Mouse (Mus musculus) midbrain, embryonic 14.5 days (tissue): ENCODE measurements around the gene Dcpp3. TPM values are rescaled to one million over a fixed set of nuclear protein-coding genes. Genes with fewer than 3 reads are reported as not detected.

Experiments used
- ATAC-seq: fragments of 200-750 bp; cut with Nextera tagmentation; 2 replicates; pipeline ENCODE4 v1.8.0; 2017; ENCODE audit warnings: moderate number of reproducible peaks, moderate library complexity; ENCODE audit not compliant: low FRiP score, low TSS enrichment
- DNase-seq: peaks from one replicate; pipeline ENCODE4 v3.0.0-alpha.2; 2015
- H3K27ac ChIP-seq: fragments of 300-500 bp; sonication (generic); replicated peaks from 2 replicates; pipeline ENCODE4 v1.5.1; 2014; ENCODE audit warnings: mild to moderate bottlenecking, low read depth, low read length, moderate library complexity
- H3K27me3 ChIP-seq: fragments of 300-500 bp; sonication (generic); 2 replicates; pipeline ENCODE4 v1.6.1; 2014; ENCODE audit warnings: low read length, control low read depth, mixed read lengths; ENCODE audit not compliant: control insufficient read depth, insufficient read depth
- H3K36me3 ChIP-seq: fragments of 300-500 bp; sonication (generic); 2 replicates; pipeline ENCODE4 v1.6.1; 2014; ENCODE audit warnings: low read length, control low read depth; ENCODE audit not compliant: control insufficient read depth, insufficient read depth
- H3K4me1 ChIP-seq: fragments of 300-500 bp; sonication (generic); 2 replicates; pipeline ENCODE4 v1.6.1; 2014; ENCODE audit warnings: mild to moderate bottlenecking, antibody characterized with exemption, low read length, control low read depth; ENCODE audit not compliant: control insufficient read depth, insufficient read depth
- H3K4me2 ChIP-seq: fragments of 300-500 bp; sonication (generic); 2 replicates; pipeline ENCODE4 v1.6.1; 2014; ENCODE audit warnings: mild to moderate bottlenecking, low read length, moderate library complexity
- H3K4me3 ChIP-seq: fragments of 300-500 bp; sonication (generic); replicated peaks from 2 replicates; pipeline ENCODE4 v1.5.1; 2014; ENCODE audit warnings: low read depth, low read length
- H3K9ac ChIP-seq: fragments of 300-500 bp; sonication (generic); replicated peaks from 2 replicates; pipeline ENCODE4 v1.6.1; 2014; ENCODE audit warnings: mild to moderate bottlenecking, low read length, moderate library complexity
- H3K9me3 ChIP-seq: fragments of 300-500 bp; sonication (generic); 2 replicates; pipeline ENCODE4 v1.6.1; 2016; ENCODE audit warnings: low read length, control low read depth, mixed read lengths; ENCODE audit not compliant: control insufficient read depth
- WGBS: fragments of 180-500 bp; shearing (Covaris S2); extraction: QIAGEN DNeasy Blood & Tissue Kit; methylation state at CpG from one replicate; pipeline ENCODE4 v1.1.7; 2014; 5-methylcytosine and 5-hydroxymethylcytosine counted together
- polyA plus RNA-seq: library from polyadenylated mRNA; unstranded; fragments of >200 nt; fragmentation: Nextera tagmentation; extraction: Ambion mirVana; gene quantifications from 2 replicates; pipeline ENCODE4 v1.2.1, GENCODE M21; 2014

Dcpp3 gene
- polyA plus RNA-seq, 1 experiment from 2014 or later = not detected

DNA sequence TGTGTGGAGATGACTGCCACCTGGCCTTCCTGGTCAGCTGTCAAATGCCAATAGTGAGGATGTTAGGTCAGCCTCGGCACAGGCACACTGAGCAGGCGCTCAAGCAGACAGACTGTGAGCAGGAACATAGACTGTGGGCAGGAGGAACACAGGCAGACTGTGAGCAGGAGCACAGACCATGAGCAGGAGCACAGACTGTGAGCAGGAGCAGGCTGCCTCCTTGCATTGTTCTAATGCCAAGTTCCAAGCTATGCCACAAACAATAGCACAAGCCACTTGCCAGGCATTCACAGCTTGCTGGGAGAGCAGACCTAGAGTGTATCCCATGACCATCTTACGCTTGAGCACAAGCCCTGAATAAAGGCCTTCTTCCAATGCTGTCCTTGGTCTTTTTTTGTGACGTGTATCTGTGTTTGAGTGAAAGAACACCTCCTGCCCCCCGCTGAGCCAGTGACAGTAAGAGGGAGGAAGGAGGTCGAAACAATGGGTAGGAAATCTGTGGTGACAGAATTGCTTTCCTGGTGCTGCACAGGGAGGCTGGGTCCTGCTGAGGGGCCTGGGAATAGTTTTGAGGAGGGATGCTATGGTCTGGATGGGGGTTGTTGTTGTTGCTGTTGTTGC lies 48.7 kb downstream of the Dcpp3 start:
- ATAC-seq (no peak), DNase-seq (no peak)
- 25% methylated on average over 6 of the region's 6 CpGs for WGBS

DNA sequence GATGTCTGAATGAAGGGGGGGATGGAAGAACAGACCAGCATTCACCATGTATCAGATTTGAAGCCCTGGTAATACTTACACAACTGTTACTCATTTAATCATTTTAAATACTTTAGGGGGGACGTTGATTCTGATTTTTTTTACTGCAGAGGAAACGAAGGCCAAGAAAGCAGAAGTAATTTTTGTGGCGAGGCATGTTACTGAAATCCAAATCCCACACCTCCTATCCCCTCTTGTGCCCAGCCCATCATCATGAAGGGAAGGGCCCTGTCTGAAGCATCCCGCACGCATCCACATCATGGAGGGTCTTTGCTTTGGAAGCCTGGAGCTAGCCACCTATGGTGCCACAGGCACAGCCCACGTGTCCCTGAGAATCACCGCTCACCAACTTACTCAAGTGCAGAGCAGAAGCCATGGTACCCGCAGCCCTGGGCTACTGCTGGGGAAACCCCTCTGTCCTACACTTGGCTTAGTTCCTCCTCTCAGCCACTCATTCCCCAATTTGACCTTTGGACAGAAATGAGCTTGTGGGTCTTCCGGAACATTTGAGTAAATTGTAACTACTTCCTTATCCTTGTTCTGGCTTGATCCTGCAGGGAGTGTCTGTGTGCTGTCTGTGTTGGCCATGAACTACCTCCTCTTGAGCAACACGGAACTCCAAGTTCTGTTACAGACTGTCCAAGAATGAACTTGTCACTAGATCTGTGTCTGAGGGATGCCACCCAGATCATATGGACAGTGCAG lies 49.6 kb downstream of the Dcpp3 start:
- Histone ChIP-seq H3K4me3 (no peak overlapping the region), H3K27ac (no peak overlapping the region), H3K36me3 (no peaks in the 10 kb centered on the region), H3K4me2 (no peak overlapping the region), H3K9me3 (no peaks in the 10 kb centered on the region), H3K4me1 (no peaks in the 10 kb centered on the region), H3K9ac (no peak overlapping the region), H3K27me3 (no peaks in the 10 kb centered on the region)
- no peak for ATAC-seq
- 89% methylated on average over 10 of the region's 10 CpGs for WGBS
- DNase-seq = no peak

More for the DNA sequence above, 48.7 kb downstream of the Dcpp3 start:
- Histone ChIP-seq H3K9ac (no peak overlapping the region), H3K4me1 (no peaks in the 10 kb centered on the region), H3K4me2 (no peak overlapping the region), H3K36me3 (no peaks in the 10 kb centered on the region), H3K27ac (no peak overlapping the region), H3K4me3 (no peak overlapping the region), H3K27me3 (no peaks in the 10 kb centered on the region), H3K9me3 (no peaks in the 10 kb centered on the region)

DNA sequence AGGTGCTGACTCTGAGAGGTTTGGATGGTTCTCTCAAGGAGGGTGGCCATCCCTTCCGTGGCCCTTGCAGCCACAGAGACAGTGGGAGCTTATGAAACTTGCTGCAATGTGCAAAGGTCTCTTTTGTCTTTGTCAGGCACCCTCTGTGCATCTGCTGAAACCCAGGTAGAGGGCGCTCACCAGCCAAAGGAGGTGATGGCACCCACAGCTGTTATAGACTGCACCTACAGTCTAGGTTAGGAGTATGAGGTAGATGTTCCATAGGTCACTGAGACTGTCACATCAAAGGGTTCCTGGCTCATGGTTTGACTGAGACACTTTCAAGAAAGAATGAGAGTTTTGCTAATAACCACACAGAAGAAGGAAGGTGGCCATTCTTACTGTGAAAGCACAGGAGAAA lies 51.5 kb downstream of the Dcpp3 start:
- Histone ChIP-seq H3K4me1 (no peaks in the 10 kb centered on the region), H3K36me3 (no peaks in the 10 kb centered on the region), H3K27me3 (no peaks in the 10 kb centered on the region), H3K9ac (no peak overlapping the region), H3K27ac (no peak overlapping the region), H3K4me3 (no peak overlapping the region), H3K9me3 (no peaks in the 10 kb centered on the region), H3K4me2 (no peak overlapping the region)
- 53% methylated on average over 2 of the region's 2 CpGs for WGBS
- ATAC-seq = no peak
- no peak for DNase-seq

Other genes with a start within 250 kb of the Dcpp3 start
- gene Hcfc1r1, start 243.9 kb upstream of the Dcpp3 start, polyA plus RNA-seq = 110 and 150 TPM in 2 replicates
- 43.9 and 44.9 TPM in 2 replicates for gene Thoc6, start 243.6 kb upstream of the Dcpp3 start, polyA plus RNA-seq
- gene Tnfrsf12a, start 240.0 kb upstream of the Dcpp3 start, polyA plus RNA-seq = 1.2 and 1.9 TPM in 2 replicates
- not detected in 2 replicates for gene Cldn6, start 238.2 kb upstream of the Dcpp3 start, polyA plus RNA-seq
- 0.50 and 0.92 TPM in 2 replicates for gene Cldn9, start 233.4 kb upstream of the Dcpp3 start, polyA plus RNA-seq
- gene 1520401A03Rik, start 194.7 kb upstream of the Dcpp3 start, polyA plus RNA-seq = not detected in 2 replicates
- 16.2 and 18.2 TPM in 2 replicates for gene Pkmyt1, start 191.1 kb upstream of the Dcpp3 start, polyA plus RNA-seq
- 56.6 and 69.2 TPM in 2 replicates for gene Paqr4, start 176.6 kb upstream of the Dcpp3 start, polyA plus RNA-seq
- 0.71 and 0.80 TPM in 2 replicates for gene Kremen2, start 171.6 kb upstream of the Dcpp3 start, polyA plus RNA-seq
- gene Flywch1, start 145.9 kb upstream of the Dcpp3 start, polyA plus RNA-seq = 210 and 220 TPM in 2 replicates
- 70.7 and 95.4 TPM in 2 replicates for gene Flywch2, start 131.4 kb upstream of the Dcpp3 start, polyA plus RNA-seq
- gene Srrm2, start 126.9 kb upstream of the Dcpp3 start, polyA plus RNA-seq = 498 and 502 TPM in 2 replicates
- gene Elob, start 88.3 kb upstream of the Dcpp3 start, polyA plus RNA-seq = 1,255 and 1,621 TPM in 2 replicates
- 0.41 TPM in 1 of 2 replicates, not detected in the other for gene Prss33, start 81.4 kb upstream of the Dcpp3 start, polyA plus RNA-seq
- gene Prss32, start 73.6 kb upstream of the Dcpp3 start, polyA plus RNA-seq = not detected in 2 replicates
- gene Prss41, start 73.3 kb upstream of the Dcpp3 start, polyA plus RNA-seq = 1.00 and 2.2 TPM in 2 replicates
- gene Prss21, start 49.4 kb upstream of the Dcpp3 start, polyA plus RNA-seq = not detected in 2 replicates
- gene Dcpp1, start 36.6 kb upstream of the Dcpp3 start, polyA plus RNA-seq = not detected in 2 replicates
- not detected in 2 replicates for gene Dcpp2, start 36.6 kb upstream of the Dcpp3 start, polyA plus RNA-seq
- not detected in 2 replicates for gene Sbp, start 24.2 kb downstream of the Dcpp3 start, polyA plus RNA-seq
- gene Sbpl, start 37.8 kb downstream of the Dcpp3 start, polyA plus RNA-seq = not detected in 2 replicates
- not detected in 2 replicates for gene Prss30, start 63.1 kb downstream of the Dcpp3 start, polyA plus RNA-seq
- not detected in 2 replicates for gene Prss22, start 80.6 kb downstream of the Dcpp3 start, polyA plus RNA-seq
- gene Prss27, start 120.7 kb downstream of the Dcpp3 start, polyA plus RNA-seq = 0.17 TPM in 1 of 2 replicates, not detected in the other
- 73.1 and 75.9 TPM in 2 replicates for gene Kctd5, start 156.0 kb downstream of the Dcpp3 start, polyA plus RNA-seq
- gene Pdpk1, start 233.5 kb downstream of the Dcpp3 start, polyA plus RNA-seq = 68.3 and 74.3 TPM in 2 replicates
- 25.8 and 27.6 TPM in 2 replicates for gene Amdhd2, start 246.3 kb downstream of the Dcpp3 start, polyA plus RNA-seq